Mouse (Mus musculus): ENCODE data around the gene Fbxo10. TPM values are rescaled to one million over a fixed set of nuclear protein-coding genes. Genes with fewer than 3 reads are reported as not detected.

The Fbxo10 gene
- 1.6 TPM for polyA plus RNA-seq (2015; fragmentation: Illumina TruSeq; extraction: RNeasy Lipid Tissue Mini Kit (QIAGEN cat#74804); ENCODE audit: insufficient read depth, low replicate concordance)

GRCm38 (mm10) chr4:45084021-45084894 lies at the start of gene Fbxo10:
Fbxo10 (minus strand) TSS chr4:45084604.

GRCm38 (mm10) chr4:45107601-45108277 lies 23.3 kb upstream of the Fbxo10 start, which contains the start of gene Tomm5:
Tomm5 (minus strand) TSS chr4:45108114.

DNA sequence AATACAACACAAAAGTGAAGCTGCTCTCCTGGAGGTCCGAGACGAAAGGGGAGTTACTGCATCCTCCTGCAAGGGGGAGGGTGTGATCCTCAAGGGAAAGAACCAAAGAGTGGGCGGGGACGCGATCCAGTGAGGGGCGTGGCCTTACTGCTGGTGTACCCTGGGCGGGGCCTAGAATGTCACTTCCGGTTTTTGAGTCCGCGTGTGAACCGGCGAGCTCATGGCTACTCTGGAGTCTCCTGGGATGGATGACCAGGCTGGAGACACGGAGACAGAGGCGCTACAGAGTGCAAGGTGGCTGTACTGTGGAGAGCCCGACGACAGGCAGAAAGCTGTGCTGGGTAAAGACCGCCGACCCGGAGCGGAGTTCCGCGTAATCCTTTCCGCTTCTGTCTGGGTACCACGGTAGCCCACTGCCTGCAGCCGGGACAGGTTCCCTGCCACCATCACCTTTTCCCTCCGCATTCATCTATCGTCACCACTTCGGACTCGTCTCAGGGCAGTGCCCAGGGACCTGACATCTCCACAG lies 65.9 kb downstream of the Fbxo10 start, which contains the start of gene Polr1e:
Polr1e (plus strand) TSS at position 132 of the 529 bp plus-strand sequence.

GRCm38 (mm10) chr4:45012105-45012975 lies 72.1 kb downstream of the Fbxo10 start, which contains the start of gene Zbtb5:
Zbtb5 (minus strand) TSS chr4:45012412.

Other genes starting within 250 kb of the Fbxo10 start
- 5.3 TPM for gene Grhpr, start 103.2 kb downstream of the Fbxo10 start, polyA plus RNA-seq (2015; fragmentation: Illumina TruSeq; extraction: RNeasy Lipid Tissue Mini Kit (QIAGEN cat#74804); ENCODE audit: insufficient read depth, low replicate concordance)
- 11.5 TPM for gene Zbtb5, start 72.2 kb downstream of the Fbxo10 start, polyA plus RNA-seq (2015; fragmentation: Illumina TruSeq; extraction: RNeasy Lipid Tissue Mini Kit (QIAGEN cat#74804); ENCODE audit: insufficient read depth, low replicate concordance)
- 47.4 TPM for gene Polr1e, start 66.0 kb downstream of the Fbxo10 start, polyA plus RNA-seq (2015; fragmentation: Illumina TruSeq; extraction: RNeasy Lipid Tissue Mini Kit (QIAGEN cat#74804); ENCODE audit: insufficient read depth, low replicate concordance)
- 87.5 TPM for gene Tomm5, start 23.5 kb upstream of the Fbxo10 start, polyA plus RNA-seq (2015; fragmentation: Illumina TruSeq; extraction: RNeasy Lipid Tissue Mini Kit (QIAGEN cat#74804); ENCODE audit: insufficient read depth, low replicate concordance)
- 0.14 TPM for gene Frmpd1, start 100.3 kb upstream of the Fbxo10 start, polyA plus RNA-seq (2015; fragmentation: Illumina TruSeq; extraction: RNeasy Lipid Tissue Mini Kit (QIAGEN cat#74804); ENCODE audit: insufficient read depth, low replicate concordance)
- gene Trmt10b, start 212.5 kb upstream of the Fbxo10 start, polyA plus RNA-seq (2015; fragmentation: Illumina TruSeq; extraction: RNeasy Lipid Tissue Mini Kit (QIAGEN cat#74804); ENCODE audit: insufficient read depth, low replicate concordance): 18.5 TPM

Measured in spleen, adult 10 weeks (tissue).